Mouse (Mus musculus): ENCODE data around the gene Tmem229b. TPM values are rescaled to one million over a fixed set of nuclear protein-coding genes. Genes with fewer than 3 reads are reported as not detected.

Tmem229b gene
- polyA plus RNA-seq, 1 experiment = 0.06 TPM

DNA sequence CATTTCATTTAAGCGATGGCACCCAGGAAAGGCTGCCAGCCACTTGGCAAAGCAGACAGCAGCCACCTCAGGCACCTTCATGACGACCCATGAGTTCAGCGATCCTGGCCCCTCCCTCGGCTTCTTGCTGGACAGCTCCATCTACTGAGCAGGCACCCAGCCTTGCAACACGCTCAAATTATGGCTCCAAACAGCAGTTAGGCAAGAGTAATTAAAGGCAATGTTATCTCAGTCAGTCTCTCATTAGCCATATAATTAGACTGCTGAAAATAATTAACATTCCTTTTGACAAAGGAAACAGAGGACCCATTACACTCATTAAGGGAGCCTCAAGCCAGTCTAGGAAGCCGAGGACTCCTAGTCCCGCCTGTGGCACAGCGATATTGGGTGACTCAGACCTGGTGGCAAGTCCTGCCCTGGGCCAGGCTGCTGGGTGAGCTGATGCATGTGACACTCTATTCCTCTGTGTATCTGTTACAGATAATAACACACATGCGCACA, 19.8 kb downstream of the Tmem229b start:
- no peak for TF ChIP-seq TAL1 (IDR thresholded peaks at IDR 0.05; ENCODE audit: low read length)
- H3K4me1 ChIP-seq (ENCODE audit: control insufficient read depth) = peaks cover 6% of the 10 kb centered on the region
- no peaks in the 10 kb centered on the region for H3K36me3 ChIP-seq (ENCODE audit: control insufficient read depth)
- H3K27me3 ChIP-seq (ENCODE audit: control insufficient read depth) = no peaks in the 10 kb centered on the region
- no peak overlapping the region for H3K4me3 ChIP-seq (replicated peaks)
- H3K9me3 ChIP-seq (ENCODE audit: control insufficient read depth, low read length) = no peaks in the 10 kb centered on the region

DNA sequence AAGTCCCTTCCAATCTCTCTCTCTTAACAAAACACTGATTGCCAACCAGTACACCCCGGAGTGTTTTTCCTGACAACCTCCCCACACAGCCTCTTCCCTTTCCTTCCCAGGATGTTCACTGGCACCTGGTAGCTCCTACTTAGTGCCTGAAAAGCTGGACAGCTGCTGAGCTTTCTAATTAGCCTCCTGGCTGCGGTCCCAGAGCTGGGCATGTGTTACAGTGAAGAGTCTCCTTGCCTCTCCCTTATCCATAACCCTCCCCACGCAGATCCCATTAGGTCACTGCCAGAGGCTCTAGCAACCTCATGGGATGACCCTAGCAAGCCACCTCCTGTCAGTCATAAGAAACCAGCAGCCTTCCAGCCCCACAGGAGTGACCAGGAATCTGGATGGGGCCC, 23.4 kb downstream of the Tmem229b start:
- no peaks in the 10 kb centered on the region for H3K27me3 ChIP-seq (ENCODE audit: control insufficient read depth)
- TF ChIP-seq TAL1 (IDR thresholded peaks at IDR 0.05; ENCODE audit: low read length) (no peak), GATA1 (IDR thresholded peaks at IDR 0.05; ENCODE audit: low read length) (no peak)
- peaks cover 11% of the 10 kb centered on the region for H3K4me1 ChIP-seq (ENCODE audit: control insufficient read depth)
- no peaks in the 10 kb centered on the region for H3K9me3 ChIP-seq (ENCODE audit: control insufficient read depth, low read length)
- H3K36me3 ChIP-seq (ENCODE audit: control insufficient read depth) = no peaks in the 10 kb centered on the region
- H3K4me3 ChIP-seq (replicated peaks) = no peak overlapping the region

- H3K27me3 ChIP-seq (ENCODE audit: control insufficient read depth) = no peaks in the 10 kb centered on the region
- H3K36me3 ChIP-seq (ENCODE audit: control insufficient read depth) = no peaks in the 10 kb centered on the region
- no peak for TF ChIP-seq GATA1 (IDR thresholded peaks at IDR 0.05; ENCODE audit: low read length)
- no peak for TF ChIP-seq TAL1 (IDR thresholded peaks at IDR 0.05; ENCODE audit: low read length)
- peaks cover 11% of the 10 kb centered on the region for H3K4me1 ChIP-seq (ENCODE audit: control insufficient read depth)
- no peaks in the 10 kb centered on the region for H3K9me3 ChIP-seq (ENCODE audit: control insufficient read depth, low read length)
- H3K4me3 ChIP-seq (replicated peaks) = no peak overlapping the region
Measured at GRCm38 (mm10) chr12:78983296-78984034, 24.0 kb downstream of the Tmem229b start.

DNA sequence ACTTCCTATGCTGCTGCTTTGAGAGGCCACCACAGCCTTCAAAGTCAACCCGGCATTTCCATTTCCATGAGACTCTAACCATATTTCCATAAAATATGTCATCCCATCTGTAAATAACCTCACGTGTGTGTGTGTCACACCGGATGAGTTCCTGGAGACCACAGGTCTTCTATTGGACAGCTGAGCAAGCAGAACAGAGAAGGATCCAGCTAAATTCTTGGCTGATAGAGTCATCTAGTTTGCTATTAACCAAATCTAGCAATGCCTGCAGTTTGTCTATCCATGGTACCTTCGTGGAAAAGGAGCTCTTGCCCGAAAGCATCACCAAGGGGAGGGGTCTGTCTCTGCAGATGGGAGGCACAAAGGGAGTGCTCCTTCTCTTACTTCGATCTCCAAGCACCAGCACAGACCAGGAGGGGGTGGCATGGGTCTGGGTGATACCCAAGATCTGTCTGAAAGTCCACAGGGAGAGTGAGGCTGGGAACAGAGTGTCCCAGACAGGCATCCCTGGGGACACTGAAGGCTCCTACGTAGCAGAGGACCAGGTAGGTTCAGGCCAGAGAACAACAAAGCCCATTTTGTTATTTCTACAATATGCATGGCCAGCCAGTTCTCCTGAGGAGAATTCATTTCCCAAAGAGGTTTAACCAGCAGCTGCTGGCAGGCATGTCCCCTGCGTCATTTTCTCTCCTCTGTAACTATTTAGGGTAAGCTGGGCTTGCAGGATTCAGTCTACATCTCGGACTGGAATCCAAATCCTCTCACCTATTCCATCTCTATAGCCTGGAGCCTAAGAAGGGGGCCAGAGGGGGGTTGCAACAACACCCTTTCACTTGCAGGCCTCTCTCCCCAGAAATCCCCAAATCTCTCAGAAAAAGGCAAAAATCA, 25.2 kb downstream of the Tmem229b start:
- H3K27me3 ChIP-seq (ENCODE audit: control insufficient read depth) = no peaks in the 10 kb centered on the region
- TF ChIP-seq TAL1 (IDR thresholded peaks at IDR 0.05; ENCODE audit: low read length) = no peak
- TF ChIP-seq GATA1 (IDR thresholded peaks at IDR 0.05; ENCODE audit: low read length) = no peak
- H3K36me3 ChIP-seq (ENCODE audit: control insufficient read depth) = no peaks in the 10 kb centered on the region
- H3K4me1 ChIP-seq (ENCODE audit: control insufficient read depth) = peaks cover 11% of the 10 kb centered on the region
- no peaks in the 10 kb centered on the region for H3K9me3 ChIP-seq (ENCODE audit: control insufficient read depth, low read length)
- H3K4me3 ChIP-seq (replicated peaks) = no peak overlapping the region

GRCm38 (mm10) chr12:78981131-78981530, 26.3 kb downstream of the Tmem229b start:
- H3K27me3 ChIP-seq (ENCODE audit: control insufficient read depth) = no peaks in the 10 kb centered on the region
- H3K4me3 ChIP-seq (replicated peaks) = no peak overlapping the region
- no peaks in the 10 kb centered on the region for H3K9me3 ChIP-seq (ENCODE audit: control insufficient read depth, low read length)
- no peaks in the 10 kb centered on the region for H3K36me3 ChIP-seq (ENCODE audit: control insufficient read depth)
- peaks cover 11% of the 10 kb centered on the region for H3K4me1 ChIP-seq (ENCODE audit: control insufficient read depth)
- TF ChIP-seq TAL1 (IDR thresholded peaks at IDR 0.05; ENCODE audit: low read length) (no peak), GATA1 (IDR thresholded peaks at IDR 0.05; ENCODE audit: low read length) (no peak)

GRCm38 (mm10) chr12:78980683-78981091, 26.7 kb downstream of the Tmem229b start:
- Histone ChIP-seq H3K4me1 (ENCODE audit: control insufficient read depth) (peaks cover 11% of the 10 kb centered on the region), H3K9me3 (ENCODE audit: control insufficient read depth, low read length) (no peaks in the 10 kb centered on the region), H3K4me3 (replicated peaks) (peak overlapping the region; percentile 5), H3K27me3 (ENCODE audit: control insufficient read depth) (no peaks in the 10 kb centered on the region), H3K36me3 (ENCODE audit: control insufficient read depth) (no peaks in the 10 kb centered on the region)
- TF ChIP-seq GATA1 (IDR thresholded peaks at IDR 0.05; ENCODE audit: low read length) (no peak), TAL1 (IDR thresholded peaks at IDR 0.05; ENCODE audit: low read length) (no peak)

GRCm38 (mm10) chr12:78977552-78977951, 29.9 kb downstream of the Tmem229b start:
- no peaks in the 10 kb centered on the region for H3K27me3 ChIP-seq (ENCODE audit: control insufficient read depth)
- H3K9me3 ChIP-seq (ENCODE audit: control insufficient read depth, low read length) = no peaks in the 10 kb centered on the region
- no peak for TF ChIP-seq TAL1 (IDR thresholded peaks at IDR 0.05; ENCODE audit: low read length)
- no peak for TF ChIP-seq GATA1 (IDR thresholded peaks at IDR 0.05; ENCODE audit: low read length)
- no peaks in the 10 kb centered on the region for H3K36me3 ChIP-seq (ENCODE audit: control insufficient read depth)
- H3K4me3 ChIP-seq (replicated peaks) = no peak overlapping the region
- H3K4me1 ChIP-seq (ENCODE audit: control insufficient read depth) = peaks cover 5% of the 10 kb centered on the region; the same call in 1 of the 2 replicates

- H3K27me3 ChIP-seq (ENCODE audit: control insufficient read depth) = no peaks in the 10 kb centered on the region
- H3K36me3 ChIP-seq (ENCODE audit: control insufficient read depth) = no peaks in the 10 kb centered on the region
- H3K9me3 ChIP-seq (ENCODE audit: control insufficient read depth, low read length) = no peaks in the 10 kb centered on the region
- H3K4me1 ChIP-seq (ENCODE audit: control insufficient read depth) = peaks cover 5% of the 10 kb centered on the region; the same call in 1 of the 2 replicates
- TF ChIP-seq GATA1 (IDR thresholded peaks at IDR 0.05; ENCODE audit: low read length) (no peak), TAL1 (IDR thresholded peaks at IDR 0.05; ENCODE audit: low read length) (no peak)
- no peak overlapping the region for H3K4me3 ChIP-seq (replicated peaks)
Measured at GRCm38 (mm10) chr12:78977078-78977477, 30.3 kb downstream of the Tmem229b start.

GRCm38 (mm10) chr12:78975836-78976235, 31.6 kb downstream of the Tmem229b start:
- Histone ChIP-seq H3K4me1 (ENCODE audit: control insufficient read depth) (peaks cover 3% of the 10 kb centered on the region; the same call in 1 of the 2 replicates), H3K36me3 (ENCODE audit: control insufficient read depth) (no peaks in the 10 kb centered on the region), H3K4me3 (replicated peaks) (no peak overlapping the region), H3K27me3 (ENCODE audit: control insufficient read depth) (no peaks in the 10 kb centered on the region), H3K9me3 (ENCODE audit: control insufficient read depth, low read length) (no peaks in the 10 kb centered on the region)
- TF ChIP-seq TAL1 (IDR thresholded peaks at IDR 0.05; ENCODE audit: low read length) (no peak), GATA1 (IDR thresholded peaks at IDR 0.05; ENCODE audit: low read length) (no peak)

Data from erythroblast, embryonic 14.5 days (primary cell).